9 mouse cellular contexts compared by ENCODE assay signal in the genomic region with DNA sequence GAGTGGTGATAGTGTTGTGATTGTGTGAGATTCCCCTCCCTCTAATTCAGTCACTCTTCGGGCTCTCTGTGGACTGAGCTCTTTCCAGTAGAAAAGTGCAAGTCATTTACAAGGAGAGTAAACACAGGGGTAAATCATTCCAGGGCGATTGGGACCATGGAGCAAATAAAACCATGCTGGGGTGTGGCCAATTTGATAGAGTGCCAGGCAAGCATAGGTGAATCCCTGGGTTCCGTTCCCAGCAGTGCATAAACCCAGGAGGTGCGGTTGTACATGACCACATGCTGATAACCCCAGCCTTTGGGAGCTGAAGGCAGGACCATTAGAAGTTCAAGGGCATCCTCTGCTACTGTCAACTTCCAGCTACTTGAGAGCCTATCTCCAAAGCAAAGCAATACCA. TPM values are rescaled to one million over a fixed set of nuclear protein-coding genes. Genes with fewer than 3 reads are reported as not detected.
DNase-seq lines count a peak whose midpoint lies in the region; ATAC-seq lines count a peak whose summit lies in the region.
"Had no signal": no experiment of that assay in that cellular context is flagged by ENCODE, and none has a peak within 500 bp of the region (broad histone marks: within the 10 kb centered on the region; RNA-seq: fewer than 3 reads in every experiment).

No protein-coding gene starts in this region.

- no peak for DNase-seq in heart, adult 9 months (ENCODE audit: low spot score in 2 of 2)
- DNase-seq in midbrain, embryonic 10.5 days (ENCODE audit: low spot score) = no peak
- no peak for DNase-seq in layer of hippocampus, adult 9-11 months
- no peak for DNase-seq in cerebellum, adult 11 months
- no peak for DNase-seq in urinary bladder, adult 18-20 months (ENCODE audit: low spot score in 2 of 2)
- DNase-seq: gastrocnemius, postnatal 36 days had no signal

- H3K9ac ChIP-seq in heart, embryonic 12.5 days = no peak overlapping the region
- no peak overlapping the region for H3K9ac ChIP-seq in embryonic facial prominence, embryonic 12.5 days
- no peak overlapping the region for H3K9ac ChIP-seq in intestine, embryonic 16.5 days (ENCODE audit: low read depth, low read length)

- H3K4me1 ChIP-seq in heart, embryonic 12.5 days (replicated peaks) = peaks cover 9% of the 10 kb centered on the region
- H3K4me1 ChIP-seq in embryonic facial prominence, embryonic 12.5 days = peaks cover 5% of the 10 kb centered on the region; the same call in 1 of the 2 replicates
- no peaks in the 10 kb centered on the region; the same call in 1 of the 2 replicates for H3K4me1 ChIP-seq in intestine, embryonic 16.5 days (ENCODE audit: control insufficient read depth, insufficient read depth, low read length)
- H3K4me1 ChIP-seq in midbrain, embryonic 10.5 days = peaks cover 20% of the 10 kb centered on the region

- no peak for ATAC-seq in heart, embryonic 12.5 days (ENCODE audit: insufficient number of reproducible peaks, low FRiP score)
- ATAC-seq in embryonic facial prominence, embryonic 12.5 days (ENCODE audit: insufficient number of reproducible peaks, insufficient read depth, low FRiP score, low TSS enrichment) = no peak
- peak; percentile 44; the same call in 1 of the 2 replicates for ATAC-seq in intestine, embryonic 16.5 days

- WGBS in heart, embryonic 12.5 days = 17% methylated on average over 4 of the region's 4 CpGs
- 41% methylated on average over 4 of the region's 4 CpGs for WGBS in embryonic facial prominence, embryonic 12.5 days
- 14% methylated on average over 4 of the region's 4 CpGs for WGBS in intestine, embryonic 16.5 days
- 33% methylated on average over 4 of the region's 4 CpGs for WGBS in midbrain, embryonic 10.5 days

- no peaks in the 10 kb centered on the region for H3K36me3 ChIP-seq in heart, embryonic 12.5 days
- H3K36me3 ChIP-seq in embryonic facial prominence, embryonic 12.5 days = no peaks in the 10 kb centered on the region
- no peaks in the 10 kb centered on the region for H3K36me3 ChIP-seq in intestine, embryonic 16.5 days (ENCODE audit: control insufficient read depth, insufficient read depth, low read length)
- no peaks in the 10 kb centered on the region for H3K36me3 ChIP-seq in midbrain, embryonic 10.5 days

- H3K27ac ChIP-seq in heart, embryonic 12.5 days (ENCODE audit: poor library complexity, severe bottlenecking) = no peak overlapping the region
- H3K27ac ChIP-seq in embryonic facial prominence, embryonic 12.5 days = no peak overlapping the region
- no peak overlapping the region for H3K27ac ChIP-seq in intestine, embryonic 16.5 days (ENCODE audit: low read length)
- no peak overlapping the region; the same call in 1 of the 2 replicates for H3K27ac ChIP-seq in midbrain, embryonic 10.5 days (replicated peaks)

- peaks cover 38% of the 10 kb centered on the region for H3K27me3 ChIP-seq in heart, embryonic 12.5 days (replicated peaks)
- peaks cover 25% of the 10 kb centered on the region for H3K27me3 ChIP-seq in embryonic facial prominence, embryonic 12.5 days
- peaks cover 22% of the 10 kb centered on the region for H3K27me3 ChIP-seq in intestine, embryonic 16.5 days (replicated peaks; ENCODE audit: control insufficient read depth, insufficient read depth, low read length)
- H3K27me3 ChIP-seq in midbrain, embryonic 10.5 days (ENCODE audit: low read depth, poor library complexity, severe bottlenecking) = peaks cover 27% of the 10 kb centered on the region

- peak overlapping the region; percentile 76; the same call in 1 of the 2 replicates for H3K4me2 ChIP-seq in heart, embryonic 12.5 days
- H3K4me2 ChIP-seq in embryonic facial prominence, embryonic 12.5 days (replicated peaks) = peak overlapping the region; percentile 99
- peak overlapping the region; percentile 78 for H3K4me2 ChIP-seq in intestine, embryonic 16.5 days (ENCODE audit: low read depth, low read length)

- peak overlapping the region; percentile 47; the same call in 1 of the 2 replicates for H3K4me3 ChIP-seq in heart, embryonic 12.5 days
- peak overlapping the region; percentile 55; the same call in 1 of the 2 replicates for H3K4me3 ChIP-seq in embryonic facial prominence, embryonic 12.5 days
- H3K4me3 ChIP-seq in intestine, embryonic 16.5 days (ENCODE audit: low read length) = peak overlapping the region; percentile 50
- H3K4me3 ChIP-seq in midbrain, embryonic 10.5 days = peak overlapping the region; percentile 63

- H3K9me3 ChIP-seq in heart, embryonic 12.5 days (replicated peaks) = no peaks in the 10 kb centered on the region
- H3K9me3 ChIP-seq in embryonic facial prominence, embryonic 12.5 days = no peaks in the 10 kb centered on the region
- no peaks in the 10 kb centered on the region for H3K9me3 ChIP-seq in intestine, embryonic 16.5 days (ENCODE audit: control insufficient read depth, low read length)
- H3K9me3 ChIP-seq in midbrain, embryonic 10.5 days (replicated peaks) = no peaks in the 10 kb centered on the region

RNA-seq across cellular contexts. Expression of a gene that starts 0.5 kb away (rescaled TPM):
- 16.9 and 17.1 TPM in 2 replicates for polyA plus RNA-seq in heart, embryonic 12.5 days (2016; fragmentation: Nextera tagmentation; extraction: Ambion mirVana)
- polyA plus RNA-seq in embryonic facial prominence, embryonic 12.5 days (2016; fragmentation: Nextera tagmentation; extraction: Ambion mirVana) = 25.8 and 26.1 TPM in 2 replicates
- polyA plus RNA-seq in intestine, embryonic 16.5 days (2015; fragmentation: Nextera tagmentation; extraction: Ambion mirVana) = 15.2 and 19.7 TPM in 2 replicates
- polyA plus RNA-seq in midbrain, embryonic 10.5 days (2016; fragmentation: Nextera tagmentation; extraction: Ambion mirVana) = 23.8 and 26.1 TPM in 2 replicates

RNA-seq across cellular contexts. Expression of a gene that starts 1.1 kb away (rescaled TPM):
- polyA plus RNA-seq in heart, embryonic 12.5 days (2016; fragmentation: Nextera tagmentation; extraction: Ambion mirVana) = not detected in 2 replicates
- polyA plus RNA-seq in embryonic facial prominence, embryonic 12.5 days (2016; fragmentation: Nextera tagmentation; extraction: Ambion mirVana) = 0.65 and 0.97 TPM in 2 replicates
- 0.13 and 0.43 TPM in 2 replicates for polyA plus RNA-seq in intestine, embryonic 16.5 days (2015; fragmentation: Nextera tagmentation; extraction: Ambion mirVana)
- 1.3 and 1.4 TPM in 2 replicates for polyA plus RNA-seq in midbrain, embryonic 10.5 days (2016; fragmentation: Nextera tagmentation; extraction: Ambion mirVana)
